ENCODE assay signal across 11 mouse cellular contexts in the genomic region with DNA sequence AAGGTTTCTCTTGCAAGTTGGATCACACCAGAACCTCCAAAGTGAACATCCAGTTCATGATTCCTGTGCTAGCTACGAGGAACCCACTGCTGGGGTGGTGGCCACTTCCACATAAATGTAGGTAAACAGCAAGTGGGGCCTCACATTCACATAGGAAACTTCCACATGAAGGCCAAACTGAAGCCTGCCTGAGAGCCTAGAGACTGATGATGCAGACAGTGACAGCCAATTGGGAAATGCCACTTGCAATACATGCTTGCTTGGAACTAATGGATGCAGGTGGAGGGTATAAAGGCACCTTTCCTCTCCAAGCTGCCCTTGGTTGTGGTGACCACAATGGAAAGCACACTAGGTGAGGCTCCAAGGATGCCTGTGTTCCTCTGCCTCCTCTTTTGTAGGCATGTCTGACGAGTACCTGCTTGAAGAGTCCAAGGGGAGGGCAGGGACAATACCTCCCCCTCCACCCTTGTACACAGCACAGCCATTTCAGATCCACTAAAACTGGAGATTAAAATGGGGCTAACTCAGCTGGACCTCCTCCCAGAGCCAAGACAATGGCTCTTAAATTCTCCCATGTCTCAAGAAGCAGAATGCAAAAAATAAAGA. TPM values are rescaled to one million over a fixed set of nuclear protein-coding genes. Genes with fewer than 3 reads are reported as not detected.
A peak's percentile ranks its signal among the peaks of the same experiment; 100 is the strongest.
DNase-seq lines count a peak whose midpoint lies in the region; ATAC-seq and TF ChIP-seq lines count a peak whose summit lies in the region.
"Had no signal": no experiment of that assay in that cellular context is flagged by ENCODE, and none has a peak within 500 bp of the region (broad histone marks: within the 10 kb centered on the region; RNA-seq: fewer than 3 reads in every experiment).

No protein-coding gene starts in this region.

- no peak overlapping the region for H3K4me2 ChIP-seq in forebrain, embryonic 11.5 days (ENCODE audit: low read depth, low read length, severe bottlenecking)

- TF ChIP-seq CTCF in MEL (IDR thresholded peaks at IDR 0.05 in 2 of 3, conservative IDR thresholded peaks at IDR 0.05 in 1 of 3; ENCODE audit: control insufficient read depth in 1 of 3, insufficient read depth in 1 of 3, low read depth in 2 of 3, low read length in 3 of 3, poor library complexity in 1 of 3, severe bottlenecking in 1 of 3): no peak

- no peak overlapping the region for H3K9ac ChIP-seq in MEL (ENCODE audit: control insufficient read depth, low read depth, low read length, poor library complexity, severe bottlenecking)
- no peak overlapping the region for H3K9ac ChIP-seq in forebrain, embryonic 11.5 days (ENCODE audit: low read length)

- no peaks in the 10 kb centered on the region for H3K36me3 ChIP-seq in MEL (ENCODE audit: control insufficient read depth in 1 of 2, insufficient read depth in 2 of 2, low read length in 2 of 2)
- peaks cover 9% of the 10 kb centered on the region for H3K36me3 ChIP-seq in forebrain, embryonic 11.5 days (ENCODE audit: control insufficient read depth, insufficient read depth, low read length)
- H3K36me3 ChIP-seq in heart, embryonic 10.5 days: peaks cover 92% of the 10 kb centered on the region

- no peak for ATAC-seq in forebrain, embryonic 11.5 days (replicated peaks; ENCODE audit: low FRiP score)

- peak; percentile 31 to 61 for DNase-seq in adrenal gland, adult (ENCODE audit: inconsistent age in 2 of 2, low spot score in 1 of 2)
- DNase-seq in adrenal gland, postnatal 4 days (ENCODE audit: low spot score in 2 of 2): no peak
- peak; percentile 59 to 66 for DNase-seq in left cerebral cortex, postnatal 14 days (ENCODE audit: low spot score in 2 of 2)
- DNase-seq in left cerebral cortex, adult 8-10 months (ENCODE audit: low spot score in 2 of 2): no peak
- DNase-seq in MEL (ENCODE audit: low read depth, low spot score): peak; percentile 52
- DNase-seq in layer of hippocampus, postnatal 10 days (ENCODE audit: low spot score in 2 of 2): peak; percentile 49 to 56
- DNase-seq in forebrain, embryonic 11.5 days (ENCODE audit: low spot score): no peak
- DNase-seq in heart, embryonic 10.5 days (ENCODE audit: low spot score): no peak

- H3K27ac ChIP-seq in MEL (ENCODE audit: control insufficient read depth, low read depth, low read length): no peak overlapping the region
- H3K27ac ChIP-seq in forebrain, embryonic 11.5 days (ENCODE audit: low read depth, low read length): no peak overlapping the region
- H3K27ac ChIP-seq in heart, embryonic 10.5 days: no peak overlapping the region

- no peak for TF ChIP-seq RAD21 in MEL (IDR thresholded peaks at IDR 0.05; ENCODE audit: low read depth, low read length)

- WGBS in forebrain, embryonic 11.5 days: 70% methylated on average over 2 of the region's 2 CpGs
- WGBS in heart, embryonic 10.5 days: 78% methylated on average over 2 of the region's 2 CpGs

- no peak for TF ChIP-seq POLR2A in MEL (IDR thresholded peaks at IDR 0.05; ENCODE audit: control insufficient read depth in 1 of 2, insufficient read depth in 1 of 2, low read depth in 1 of 2, low read length in 2 of 2, poor library complexity in 1 of 2)

- no peak overlapping the region for H3K4me3 ChIP-seq in MEL (ENCODE audit: control insufficient read depth in 1 of 2, insufficient read depth in 1 of 2, low read depth in 2 of 2, low read length in 2 of 2)
- H3K4me3 ChIP-seq in forebrain, embryonic 11.5 days (ENCODE audit: low read depth, low read length): no peak overlapping the region
- no peak overlapping the region for H3K4me3 ChIP-seq in heart, embryonic 10.5 days

- H3K79me2 ChIP-seq in MEL (ENCODE audit: control insufficient read depth, insufficient read depth, low read length, poor library complexity): no peaks in the 10 kb centered on the region

- intact Hi-C loops in left cerebral cortex, postnatal 14 days (cut with DNase I): no loop called here

- H3K4me1 ChIP-seq in MEL (ENCODE audit: control insufficient read depth in 1 of 2, insufficient read depth in 2 of 2, low read length in 2 of 2): no peaks in the 10 kb centered on the region
- H3K4me1 ChIP-seq in forebrain, embryonic 11.5 days (replicated peaks; ENCODE audit: control insufficient read depth, insufficient read depth, low read length): 0 out of 2 replicates have a peak, but pooled peaks cover 3% of the 10 kb centered on the region
- no peaks in the 10 kb centered on the region for H3K4me1 ChIP-seq in heart, embryonic 10.5 days

- no peak for TF ChIP-seq EP300 in MEL (IDR thresholded peaks at IDR 0.05; ENCODE audit: low read depth in 1 of 2, low read length in 2 of 2)

- H3K27me3 ChIP-seq in MEL (ENCODE audit: control insufficient read depth in 1 of 2, insufficient read depth in 2 of 2, low read length in 2 of 2): peaks cover 0 to 2% of the 10 kb centered on the region in 2 experiments; a peak in 1 of 4 replicates
- H3K27me3 ChIP-seq in forebrain, embryonic 11.5 days (ENCODE audit: control insufficient read depth, insufficient read depth, low read length): no peaks in the 10 kb centered on the region
- H3K27me3 ChIP-seq in heart, embryonic 10.5 days (ENCODE audit: insufficient read depth, poor library complexity, severe bottlenecking): no peaks in the 10 kb centered on the region

- no peaks in the 10 kb centered on the region for H3K9me3 ChIP-seq in MEL (replicated peaks; ENCODE audit: insufficient read depth, low read length)
- peaks cover 5% of the 10 kb centered on the region for H3K9me3 ChIP-seq in forebrain, embryonic 11.5 days (ENCODE audit: control insufficient read depth, low read length)
- no peaks in the 10 kb centered on the region for H3K9me3 ChIP-seq in heart, embryonic 10.5 days

TF ChIP-seq in MEL, 35 proteins besides CTCF, POLR2A, EP300 and RAD21:
- no peak for TF ChIP-seq POLR2AphosphoS5 (IDR thresholded peaks at IDR 0.05; ENCODE audit: borderline replicate concordance, low read depth, low read length)
- 0 out of 2 replicates have a peak, but pooled peaks have one; percentile 49 for TF ChIP-seq TBP (IDR thresholded peaks at IDR 0.05; ENCODE audit: low read depth, low read length)
- TF ChIP-seq CHD2 (IDR thresholded peaks at IDR 0.05; ENCODE audit: low read length): peak; percentile 54; the same call in 1 of the 2 replicates

RNA-seq across cellular contexts. Expression of a gene that starts 28.6 kb away (rescaled TPM):
- 1 to 10 TPM; 2.4 to 4.5 TPM for total RNA-seq in adrenal gland, postnatal 4 days (2021)
- under 1 TPM in 1 of 2 experiments, not detected in 1; 0.24 TPM for total RNA-seq in left cerebral cortex, postnatal 14 days (2021)
- under 1 TPM; 0.19 to 0.57 (median 0.26) TPM for total RNA-seq in left cerebral cortex, adult 8-10 months (2022)
- total RNA-seq in MEL (2012; rRNA removed): not detected in 2 replicates
- under 1 TPM in 1 of 2 experiments, not detected in 1; 0.03 TPM for polyA plus RNA-seq in MEL (2012; ENCODE audit: insufficient read depth in 1 of 2, insufficient read length in 2 of 2, low read depth in 1 of 2, low replicate concordance in 2 of 2, missing spikeins in 1 of 2)
- under 1 TPM; 0.11 to 0.25 TPM for total RNA-seq in layer of hippocampus, postnatal 10 days (2021)
- polyA plus RNA-seq in forebrain, embryonic 11.5 days (2014; fragmentation: Nextera tagmentation; extraction: Ambion mirVana): 0.15 and 0.25 TPM in 2 replicates
- 39.8 and 79.8 TPM in 2 replicates for polyA plus RNA-seq in heart, embryonic 10.5 days (2016; fragmentation: Nextera tagmentation; extraction: Ambion mirVana)

RNA-seq across cellular contexts. Expression of a gene that starts 32.9 kb away (rescaled TPM):
- 10 to 100 TPM; 18.8 to 21.5 TPM for total RNA-seq in adrenal gland, postnatal 4 days (2021)
- 10 to 100 TPM; 15.4 to 15.5 TPM for total RNA-seq in left cerebral cortex, postnatal 14 days (2021)
- total RNA-seq in left cerebral cortex, adult 8-10 months (2022): 10 to 100 TPM; 13.9 to 21.3 (median 18.9) TPM
- total RNA-seq in MEL (2012; rRNA removed): 9.4 and 11.1 TPM in 2 replicates
- polyA plus RNA-seq in MEL (2012; ENCODE audit: insufficient read depth in 1 of 2, insufficient read length in 2 of 2, low read depth in 1 of 2, low replicate concordance in 2 of 2, missing spikeins in 1 of 2): 10 to 100 TPM in 1 of 2 experiments, not detected in 1; 22.9 TPM
- total RNA-seq in layer of hippocampus, postnatal 10 days (2021): 10 to 100 TPM; 15.3 to 19.9 TPM
- polyA plus RNA-seq in forebrain, embryonic 11.5 days (2014; fragmentation: Nextera tagmentation; extraction: Ambion mirVana): 5.3 and 7.1 TPM in 2 replicates
- polyA plus RNA-seq in heart, embryonic 10.5 days (2016; fragmentation: Nextera tagmentation; extraction: Ambion mirVana): 3.9 and 4.0 TPM in 2 replicates

RNA-seq across cellular contexts. Expression of a gene that starts 40.1 kb away (rescaled TPM):
- total RNA-seq in adrenal gland, postnatal 4 days (2021): not detected
- total RNA-seq in left cerebral cortex, postnatal 14 days (2021): not detected
- total RNA-seq in left cerebral cortex, adult 8-10 months (2022): not detected
- not detected in 2 replicates for total RNA-seq in MEL (2012; rRNA removed)
- not detected for polyA plus RNA-seq in MEL (2012; ENCODE audit: insufficient read depth in 1 of 2, insufficient read length in 2 of 2, low read depth in 1 of 2, low replicate concordance in 2 of 2, missing spikeins in 1 of 2)
- total RNA-seq in layer of hippocampus, postnatal 10 days (2021): not detected
- polyA plus RNA-seq in forebrain, embryonic 11.5 days (2014; fragmentation: Nextera tagmentation; extraction: Ambion mirVana): not detected in 2 replicates
- not detected in 2 replicates for polyA plus RNA-seq in heart, embryonic 10.5 days (2016; fragmentation: Nextera tagmentation; extraction: Ambion mirVana)
- total RNA-seq: heart, postnatal 10 days; layer of hippocampus, postnatal 36 days had no signal
- polyA plus RNA-seq: lung, embryonic 16.5 days had no signal

RNA-seq across cellular contexts. Expression of a gene that starts 44.4 kb away (rescaled TPM):
- total RNA-seq in adrenal gland, postnatal 4 days (2021): 10 to 100 TPM; 15.3 to 19.2 TPM
- total RNA-seq in left cerebral cortex, postnatal 14 days (2021): 100 to 1,000 TPM; 144 to 149 TPM
- 100 to 1,000 TPM; 146 to 157 (median 150) TPM for total RNA-seq in left cerebral cortex, adult 8-10 months (2022)
- not detected in 2 replicates for total RNA-seq in MEL (2012; rRNA removed)
- not detected for polyA plus RNA-seq in MEL (2012; ENCODE audit: insufficient read depth in 1 of 2, insufficient read length in 2 of 2, low read depth in 1 of 2, low replicate concordance in 2 of 2, missing spikeins in 1 of 2)
- total RNA-seq in layer of hippocampus, postnatal 10 days (2021): 100 to 1,000 TPM; 150 to 154 TPM
- 26.1 and 27.3 TPM in 2 replicates for polyA plus RNA-seq in forebrain, embryonic 11.5 days (2014; fragmentation: Nextera tagmentation; extraction: Ambion mirVana)
- polyA plus RNA-seq in heart, embryonic 10.5 days (2016; fragmentation: Nextera tagmentation; extraction: Ambion mirVana): 12.9 and 16.8 TPM in 2 replicates

Comparison
In these comparisons a context has a peak if more than half of its experiments do, and no peak if none do; other contexts are left out.
1. DNase-seq: peak in adrenal gland, adult (2 of 2), left cerebral cortex, postnatal 14 days (2 of 2), MEL (single experiment) and layer of hippocampus, postnatal 10 days (2 of 2); none in adrenal gland, postnatal 4 days (0 of 2), left cerebral cortex, adult 8-10 months (0 of 2), forebrain, embryonic 11.5 days (single experiment) and heart, embryonic 10.5 days (single experiment).